Mouse (Mus musculus): Measurements from ENCODE around the gene Pld5.

The Pld5 gene

GRCm38 (mm10) chr1:176145306-176145705, 129.8 kb downstream of the Pld5 start:
- DNase-seq: no peak

GRCm38 (mm10) chr1:176134379-176134778, 140.7 kb downstream of the Pld5 start:
- no peak for DNase-seq

- DNase-seq: no peak
Measured at GRCm38 (mm10) chr1:176125771-176126170, 149.3 kb downstream of the Pld5 start.

- no peak for DNase-seq
Measured at GRCm38 (mm10) chr1:176124441-176124840, 150.7 kb downstream of the Pld5 start.

- DNase-seq: no peak
Measured at GRCm38 (mm10) chr1:176123781-176124180, 151.3 kb downstream of the Pld5 start.

GRCm38 (mm10) chr1:176115604-176116003, 159.5 kb downstream of the Pld5 start:
- no peak for DNase-seq

- DNase-seq: peak; percentile 49
Measured at GRCm38 (mm10) chr1:176098685-176099320, 176.3 kb downstream of the Pld5 start.

GRCm38 (mm10) chr1:176092119-176092518, 183.0 kb downstream of the Pld5 start:
- no peak for DNase-seq

GRCm38 (mm10) chr1:176089382-176089781, 185.7 kb downstream of the Pld5 start:
- DNase-seq: no peak

GRCm38 (mm10) chr1:176085952-176086648, 189.0 kb downstream of the Pld5 start:
- DNase-seq: no peak

- DNase-seq: no peak
Measured at GRCm38 (mm10) chr1:176082306-176082705, 192.8 kb downstream of the Pld5 start.

GRCm38 (mm10) chr1:176080969-176081368, 194.1 kb downstream of the Pld5 start:
- DNase-seq: no peak

- no peak for DNase-seq
Measured at GRCm38 (mm10) chr1:176078410-176078809, 196.7 kb downstream of the Pld5 start.

GRCm38 (mm10) chr1:176076799-176077198, 198.3 kb downstream of the Pld5 start:
- DNase-seq: no peak

- no peak for DNase-seq
Measured at GRCm38 (mm10) chr1:176075810-176076209, 199.3 kb downstream of the Pld5 start.

- DNase-seq: peak; percentile 40
Measured at GRCm38 (mm10) chr1:176075409-176075808, 199.7 kb downstream of the Pld5 start.

GRCm38 (mm10) chr1:176074526-176074925, 200.6 kb downstream of the Pld5 start:
- no peak for DNase-seq

GRCm38 (mm10) chr1:176065281-176065680, 209.8 kb downstream of the Pld5 start:
- DNase-seq: no peak

- DNase-seq: no peak
Measured at GRCm38 (mm10) chr1:176064471-176064870, 210.6 kb downstream of the Pld5 start.

GRCm38 (mm10) chr1:176053653-176054052, 221.5 kb downstream of the Pld5 start:
- no peak for DNase-seq

- DNase-seq: no peak
Measured at GRCm38 (mm10) chr1:176046995-176047394, 228.1 kb downstream of the Pld5 start.

- DNase-seq: no peak
Measured at GRCm38 (mm10) chr1:176046375-176046774, 228.7 kb downstream of the Pld5 start.

GRCm38 (mm10) chr1:176043056-176043455, 232.1 kb downstream of the Pld5 start:
- DNase-seq: no peak

- DNase-seq: no peak
Measured at GRCm38 (mm10) chr1:176039923-176040322, 235.2 kb downstream of the Pld5 start.

- no peak for DNase-seq
Measured at GRCm38 (mm10) chr1:176036028-176036427, 239.1 kb downstream of the Pld5 start.

Measured in right cerebral cortex, postnatal 4 days (tissue).